Mouse (Mus musculus): ENCODE results near the gene Il20rb.

DNA sequence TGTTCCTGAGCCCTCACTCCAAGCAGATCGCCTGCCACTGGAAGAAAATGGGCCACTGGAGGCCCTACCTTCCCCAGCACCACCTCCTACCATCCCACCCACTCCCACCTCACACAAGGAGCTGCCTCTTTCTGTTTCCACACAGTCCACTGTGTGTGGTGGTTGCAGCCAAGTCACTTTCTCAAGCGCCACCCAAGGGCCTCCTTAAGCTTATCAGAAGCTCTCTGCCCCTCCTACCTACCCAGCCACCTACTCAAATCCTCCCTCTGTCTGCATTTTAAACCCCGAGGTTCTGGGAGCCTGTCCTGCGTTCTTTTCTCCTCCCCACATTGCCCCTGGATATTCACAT is 15.0 kb downstream of the Il20rb start:
- TF ChIP-seq EP300 (IDR thresholded peaks at IDR 0.05; ENCODE audit: low read depth in 1 of 2, low read length in 2 of 2) (no peak), CTCF (IDR thresholded peaks at IDR 0.05 in 2 of 3, conservative IDR thresholded peaks at IDR 0.05 in 1 of 3; ENCODE audit: control insufficient read depth in 1 of 3, insufficient read depth in 1 of 3, low read depth in 2 of 3, low read length in 3 of 3, poor library complexity in 1 of 3, severe bottlenecking in 1 of 3) (no peak), SMC3 (IDR thresholded peaks at IDR 0.05; ENCODE audit: low read depth, low read length) (no peak), POLR2A (IDR thresholded peaks at IDR 0.05; ENCODE audit: control insufficient read depth in 1 of 2, insufficient read depth in 1 of 2, low read depth in 1 of 2, low read length in 2 of 2, poor library complexity in 1 of 2) (no peak), CHD2 (IDR thresholded peaks at IDR 0.05; ENCODE audit: low read length) (no peak), GABPA (IDR thresholded peaks at IDR 0.05; ENCODE audit: low read depth, low read length) (no peak), TCF12 (IDR thresholded peaks at IDR 0.05; ENCODE audit: low read depth, low read length) (no peak), E2F4 (IDR thresholded peaks at IDR 0.05; ENCODE audit: borderline replicate concordance, low read depth, low read length) (no peak), MXI1 (IDR thresholded peaks at IDR 0.05; ENCODE audit: low read depth, low read length) (no peak), GATA1 (IDR thresholded peaks at IDR 0.05; ENCODE audit: low read depth, low read length) (no peak), KAT2A (conservative IDR thresholded peaks at IDR 0.05; ENCODE audit: low read depth, low read length) (no peak), ZC3H11A (IDR thresholded peaks at IDR 0.05; ENCODE audit: low read depth, low read length) (no peak), RAD21 (IDR thresholded peaks at IDR 0.05; ENCODE audit: low read depth, low read length) (no peak)

All from MEL (cell line).